Mouse (Mus musculus): ENCODE data around the gene Gm49425. TPM values are rescaled to one million over a fixed set of nuclear protein-coding genes. Genes with fewer than 3 reads are reported as not detected.

Gene Gm49425
- polyA plus RNA-seq, 1 experiment from 2014 or later, result not detected

GRCm38 (mm10) chr15:101495266-101495665 is 21.8 kb downstream of the Gm49425 start:
- H3K9ac ChIP-seq, result no peak overlapping the region
- no peaks in the 10 kb centered on the region for H3K9me3 ChIP-seq (ENCODE audit: control insufficient read depth, low read length)
- H3K4me3 ChIP-seq (replicated peaks; ENCODE audit: low read length), result no peak overlapping the region
- no peak for DNase-seq (ENCODE audit: low spot score)
- no peaks in the 10 kb centered on the region for H3K36me3 ChIP-seq (replicated peaks; ENCODE audit: control insufficient read depth, insufficient read depth)
- no peaks in the 10 kb centered on the region for H3K4me1 ChIP-seq (replicated peaks; ENCODE audit: control insufficient read depth, insufficient read depth, low read length)
- no peak overlapping the region for H3K27ac ChIP-seq
- WGBS, result 92% methylated on average over 8 of the region's 8 CpGs
- ATAC-seq (ENCODE audit: low FRiP score), result no peak
- H3K4me2 ChIP-seq (replicated peaks), result no peak overlapping the region
- H3K27me3 ChIP-seq (ENCODE audit: control insufficient read depth, insufficient read depth, low read length), result no peaks in the 10 kb centered on the region

GRCm38 (mm10) chr15:101494203-101494602 is 22.9 kb downstream of the Gm49425 start:
- ATAC-seq (ENCODE audit: low FRiP score) (no peak), DNase-seq (ENCODE audit: low spot score) (no peak)
- H3K9ac ChIP-seq, result no peak overlapping the region

GRCm38 (mm10) chr15:101493713-101494112 is 23.3 kb downstream of the Gm49425 start:
- WGBS, result 93% methylated on average over 6 of the region's 6 CpGs
- ATAC-seq (ENCODE audit: low FRiP score) (no peak), DNase-seq (ENCODE audit: low spot score) (no peak)
- Histone ChIP-seq H3K4me3 (replicated peaks; ENCODE audit: low read length) (no peak overlapping the region), H3K9ac (no peak overlapping the region), H3K4me2 (replicated peaks) (no peak overlapping the region), H3K36me3 (replicated peaks; ENCODE audit: control insufficient read depth, insufficient read depth) (no peaks in the 10 kb centered on the region), H3K9me3 (ENCODE audit: control insufficient read depth, low read length) (no peaks in the 10 kb centered on the region), H3K27me3 (ENCODE audit: control insufficient read depth, insufficient read depth, low read length) (no peaks in the 10 kb centered on the region), H3K4me1 (replicated peaks; ENCODE audit: control insufficient read depth, insufficient read depth, low read length) (no peaks in the 10 kb centered on the region), H3K27ac (no peak overlapping the region)

More at GRCm38 (mm10) chr15:101494203-101494602, 22.9 kb downstream of the Gm49425 start:
- no peak overlapping the region for H3K4me2 ChIP-seq (replicated peaks)
- no peaks in the 10 kb centered on the region for H3K4me1 ChIP-seq (replicated peaks; ENCODE audit: control insufficient read depth, insufficient read depth, low read length)
- WGBS, result 62% methylated on average over 1 of the region's 1 CpGs
- no peaks in the 10 kb centered on the region for H3K27me3 ChIP-seq (ENCODE audit: control insufficient read depth, insufficient read depth, low read length)
- H3K36me3 ChIP-seq (replicated peaks; ENCODE audit: control insufficient read depth, insufficient read depth), result no peaks in the 10 kb centered on the region
- no peak overlapping the region for H3K27ac ChIP-seq
- no peak overlapping the region for H3K4me3 ChIP-seq (replicated peaks; ENCODE audit: low read length)
- no peaks in the 10 kb centered on the region for H3K9me3 ChIP-seq (ENCODE audit: control insufficient read depth, low read length)

- Histone ChIP-seq H3K9ac (no peak overlapping the region), H3K9me3 (ENCODE audit: control insufficient read depth, low read length) (no peaks in the 10 kb centered on the region), H3K36me3 (replicated peaks; ENCODE audit: control insufficient read depth, insufficient read depth) (no peaks in the 10 kb centered on the region), H3K4me2 (replicated peaks) (no peak overlapping the region), H3K4me3 (replicated peaks; ENCODE audit: low read length) (no peak overlapping the region), H3K27ac (no peak overlapping the region), H3K4me1 (replicated peaks; ENCODE audit: control insufficient read depth, insufficient read depth, low read length) (no peaks in the 10 kb centered on the region), H3K27me3 (ENCODE audit: control insufficient read depth, insufficient read depth, low read length) (no peaks in the 10 kb centered on the region)
- ATAC-seq (ENCODE audit: low FRiP score) (no peak), DNase-seq (ENCODE audit: low spot score) (no peak)
- WGBS, result 73% methylated on average over 8 of the region's 8 CpGs
Measured at GRCm38 (mm10) chr15:101492718-101493117, 24.3 kb downstream of the Gm49425 start.

GRCm38 (mm10) chr15:101491431-101491830 is 25.6 kb downstream of the Gm49425 start, which contains the start of gene Krt83:
Gene Krt83 (minus strand): TSS chr15:101491512.
- Histone ChIP-seq H3K27ac (no peak within 1 kb of the TSS), H3K4me3 (replicated peaks; ENCODE audit: low read length) (no peak within 1 kb of the TSS), H3K4me1 (replicated peaks; ENCODE audit: control insufficient read depth, insufficient read depth, low read length) (no peaks in the 10 kb centered on the region), H3K27me3 (ENCODE audit: control insufficient read depth, insufficient read depth, low read length) (no peaks in the 10 kb centered on the region), H3K9me3 (ENCODE audit: control insufficient read depth, low read length) (no peaks in the 10 kb centered on the region), H3K36me3 (replicated peaks; ENCODE audit: control insufficient read depth, insufficient read depth) (no peaks in the 10 kb centered on the region), H3K9ac (no peak within 1 kb of the TSS), H3K4me2 (replicated peaks) (no peak within 1 kb of the TSS)
- ATAC-seq (ENCODE audit: low FRiP score) (no peak), DNase-seq (ENCODE audit: low spot score) (no peak)
- 66% methylated on average over 6 of the region's 6 CpGs for WGBS

GRCm38 (mm10) chr15:101485911-101486635 is 31.0 kb downstream of the Gm49425 start:
- 87% methylated on average over 11 of the region's 11 CpGs for WGBS

GRCm38 (mm10) chr15:101484939-101485338 is 32.1 kb downstream of the Gm49425 start:
- no peaks in the 10 kb centered on the region for H3K36me3 ChIP-seq (replicated peaks; ENCODE audit: control insufficient read depth, insufficient read depth)
- H3K27me3 ChIP-seq (ENCODE audit: control insufficient read depth, insufficient read depth, low read length), result no peaks in the 10 kb centered on the region
- no peak overlapping the region for H3K4me3 ChIP-seq (replicated peaks; ENCODE audit: low read length)
- no peaks in the 10 kb centered on the region for H3K9me3 ChIP-seq (ENCODE audit: control insufficient read depth, low read length)
- no peak overlapping the region for H3K27ac ChIP-seq
- H3K9ac ChIP-seq, result no peak overlapping the region
- DNase-seq (ENCODE audit: low spot score) (no peak), ATAC-seq (ENCODE audit: low FRiP score) (no peak)
- no peak overlapping the region for H3K4me2 ChIP-seq (replicated peaks)
- 67% methylated on average over 1 of the region's 1 CpGs for WGBS
- H3K4me1 ChIP-seq (replicated peaks; ENCODE audit: control insufficient read depth, insufficient read depth, low read length), result no peaks in the 10 kb centered on the region

More at GRCm38 (mm10) chr15:101485911-101486635, 31.0 kb downstream of the Gm49425 start:
- no peak overlapping the region for H3K27ac ChIP-seq
- no peaks in the 10 kb centered on the region for H3K9me3 ChIP-seq (ENCODE audit: control insufficient read depth, low read length)
- DNase-seq (ENCODE audit: low spot score) (no peak), ATAC-seq (ENCODE audit: low FRiP score) (no peak)
- H3K4me1 ChIP-seq (replicated peaks; ENCODE audit: control insufficient read depth, insufficient read depth, low read length), result no peaks in the 10 kb centered on the region
- H3K4me2 ChIP-seq (replicated peaks), result no peak overlapping the region
- no peak overlapping the region for H3K9ac ChIP-seq
- H3K4me3 ChIP-seq (replicated peaks; ENCODE audit: low read length), result no peak overlapping the region
- no peaks in the 10 kb centered on the region for H3K27me3 ChIP-seq (ENCODE audit: control insufficient read depth, insufficient read depth, low read length)
- no peaks in the 10 kb centered on the region for H3K36me3 ChIP-seq (replicated peaks; ENCODE audit: control insufficient read depth, insufficient read depth)

GRCm38 (mm10) chr15:101483646-101484045 is 33.4 kb downstream of the Gm49425 start:
- Histone ChIP-seq H3K9ac (no peak overlapping the region), H3K9me3 (ENCODE audit: control insufficient read depth, low read length) (no peaks in the 10 kb centered on the region), H3K36me3 (replicated peaks; ENCODE audit: control insufficient read depth, insufficient read depth) (no peaks in the 10 kb centered on the region), H3K4me1 (replicated peaks; ENCODE audit: control insufficient read depth, insufficient read depth, low read length) (peaks cover 9% of the 10 kb centered on the region; the same call in 1 of the 2 replicates), H3K4me3 (replicated peaks; ENCODE audit: low read length) (no peak overlapping the region), H3K27me3 (ENCODE audit: control insufficient read depth, insufficient read depth, low read length) (no peaks in the 10 kb centered on the region), H3K4me2 (replicated peaks) (no peak overlapping the region), H3K27ac (no peak overlapping the region)
- DNase-seq (ENCODE audit: low spot score) (no peak), ATAC-seq (ENCODE audit: low FRiP score) (no peak)
- whole genome bisulfite sequencing, result 89% methylated on average over 1 of the region's 1 CpGs

- WGBS, result 40% methylated on average over 4 of the region's 4 CpGs
- Histone ChIP-seq H3K4me2 (replicated peaks) (no peak overlapping the region), H3K4me3 (replicated peaks; ENCODE audit: low read length) (no peak overlapping the region), H3K27me3 (ENCODE audit: control insufficient read depth, insufficient read depth, low read length) (no peaks in the 10 kb centered on the region), H3K36me3 (replicated peaks; ENCODE audit: control insufficient read depth, insufficient read depth) (no peaks in the 10 kb centered on the region), H3K27ac (no peak overlapping the region), H3K9me3 (ENCODE audit: control insufficient read depth, low read length) (no peaks in the 10 kb centered on the region), H3K9ac (no peak overlapping the region), H3K4me1 (replicated peaks; ENCODE audit: control insufficient read depth, insufficient read depth, low read length) (peaks cover 9% of the 10 kb centered on the region; the same call in 1 of the 2 replicates)
- DNase-seq (ENCODE audit: low spot score) (no peak), ATAC-seq (ENCODE audit: low FRiP score) (no peak)
Measured at GRCm38 (mm10) chr15:101482056-101482455, 35.0 kb downstream of the Gm49425 start.
